ENCODE assay signal across 10 mouse cellular contexts in genomic region chr17:24049008-24049407, GRCm38 (mm10). TPM values are rescaled to one million over a fixed set of nuclear protein-coding genes. Genes with fewer than 3 reads are reported as not detected.
"Had no signal": no experiment of that assay in that cellular context is flagged by ENCODE, and none has a peak within 500 bp of the region (broad histone marks: within the 10 kb centered on the region; RNA-seq: fewer than 3 reads in every experiment).

No protein-coding gene starts in this region.

- DNase-seq: kidney, adult 2 months; kidney, postnatal 14 days; lung, adult 18-20 months; thymus, postnatal 4 days had no signal

- ATAC-seq: midbrain, embryonic 16.5 days had no signal

RNA-seq across cellular contexts. Expression of gene Prss27, which starts 11.1 kb away (rescaled TPM):
- total RNA-seq: layer of hippocampus, adult 8-10 months; layer of hippocampus, postnatal 14 days; left cerebral cortex, postnatal 25 days; liver, adult 2 months; megakaryocyte-erythroid progenitor cell, adult 5-6 weeks had no signal

RNA-seq across cellular contexts. Expression of gene Prss22, which starts 51.1 kb away (rescaled TPM):
- total RNA-seq: layer of hippocampus, postnatal 14 days; liver, adult 2 months; megakaryocyte-erythroid progenitor cell, adult 5-6 weeks had no signal
